Mouse (Mus musculus) MEL (cell line): Measurements from ENCODE around the gene Tex19.2.

Experiments
- CHD2 ChIP-seq: IDR thresholded peaks from 2 replicates; pipeline ENCODE4 v1.6.1; 2011; ENCODE audit warnings: low read length, improper control_type of control experiment
- ZNF384 ChIP-seq: IDR thresholded peaks from 2 replicates; pipeline ENCODE4 v1.6.1; 2012; ENCODE audit warnings: low read depth, mild to moderate bottlenecking, inconsistent platforms, low read length, improper control_type of control experiment

GRCm38 (mm10) chr11:121148193-121148592 lies 29.7 kb upstream of the Tex19.2 start:
- TF ChIP-seq CHD2 (no peak), ZNF384 (no peak)
